Mouse (Mus musculus): ENCODE measurements around the gene Slc35f5. TPM values are rescaled to one million over a fixed set of nuclear protein-coding genes. Genes with fewer than 3 reads are reported as not detected.

Gene Slc35f5
- total and polyA plus RNA-seq, 3 experiments: 5.8 to 7.0 TPM; not detected in 1

- H3K4me3 ChIP-seq (ENCODE audit: control insufficient read depth in 1 of 2, insufficient read depth in 1 of 2, low read depth in 2 of 2, low read length in 2 of 2): no peak overlapping the region
- 0 out of 4 replicates have a peak, but pooled peaks cover 0 to 2% of the 10 kb centered on the region in 2 experiments for H3K36me3 ChIP-seq (ENCODE audit: control insufficient read depth in 1 of 2, insufficient read depth in 2 of 2, low read length in 2 of 2)
- peaks cover 3 to 10% of the 10 kb centered on the region in 2 experiments; a peak in 2 of 4 replicates for H3K4me1 ChIP-seq (ENCODE audit: control insufficient read depth in 1 of 2, insufficient read depth in 2 of 2, low read length in 2 of 2)
- no peaks in the 10 kb centered on the region; the same call in 1 of the 2 replicates for H3K79me2 ChIP-seq (ENCODE audit: control insufficient read depth, insufficient read depth, low read length, poor library complexity)
- peak; percentile 17 for DNase-seq (ENCODE audit: low read depth, low spot score)
- H3K27me3 ChIP-seq (ENCODE audit: control insufficient read depth in 1 of 2, insufficient read depth in 2 of 2, low read length in 2 of 2): no peaks in the 10 kb centered on the region
- no peak overlapping the region for H3K27ac ChIP-seq (ENCODE audit: control insufficient read depth, low read depth, low read length)
- no peaks in the 10 kb centered on the region for H3K9me3 ChIP-seq (replicated peaks; ENCODE audit: insufficient read depth, low read length)
- H3K9ac ChIP-seq (ENCODE audit: control insufficient read depth, low read depth, low read length, poor library complexity, severe bottlenecking): no peak overlapping the region
- TF ChIP-seq MYB (IDR thresholded peaks at IDR 0.05; ENCODE audit: low read depth, low read length): no peak
- TF ChIP-seq JUND (IDR thresholded peaks at IDR 0.05; ENCODE audit: low read depth, low read length): no peak
- TF ChIP-seq RAD21 (IDR thresholded peaks at IDR 0.05; ENCODE audit: low read depth, low read length): no peak
- TF ChIP-seq GABPA (IDR thresholded peaks at IDR 0.05; ENCODE audit: low read depth, low read length): no peak
- TF ChIP-seq HCFC1 (IDR thresholded peaks at IDR 0.05; ENCODE audit: low read depth, low read length): no peak
- TF ChIP-seq ELF1 (IDR thresholded peaks at IDR 0.05; ENCODE audit: low read depth, low read length): no peak
- no peak for TF ChIP-seq POLR2AphosphoS2 (IDR thresholded peaks at IDR 0.05; ENCODE audit: low read length)
- no peak for TF ChIP-seq MAFK (IDR thresholded peaks at IDR 0.05; ENCODE audit: borderline replicate concordance, low read depth, low read length)
- TF ChIP-seq USF1 (IDR thresholded peaks at IDR 0.05; ENCODE audit: low read depth, low read length): no peak
- TF ChIP-seq ZC3H11A (IDR thresholded peaks at IDR 0.05; ENCODE audit: low read depth, low read length): no peak
- TF ChIP-seq CHD2 (IDR thresholded peaks at IDR 0.05; ENCODE audit: low read length): no peak
- TF ChIP-seq RCOR1 (IDR thresholded peaks at IDR 0.05; ENCODE audit: low read depth, low read length): no peak
- TF ChIP-seq MEF2A (IDR thresholded peaks at IDR 0.05; ENCODE audit: extremely low read depth, insufficient replicate concordance, low read depth, low read length, poor library complexity, severe bottlenecking): no peak
- no peak for TF ChIP-seq ZNF384 (IDR thresholded peaks at IDR 0.05; ENCODE audit: low read depth, low read length)
- TF ChIP-seq TAL1 (IDR thresholded peaks at IDR 0.05; ENCODE audit: low read length): no peak
- TF ChIP-seq USF2 (IDR thresholded peaks at IDR 0.05; ENCODE audit: borderline replicate concordance in 1 of 2, insufficient read depth in 1 of 2, low read depth in 1 of 2, low read length in 2 of 2): no peak
- TF ChIP-seq GATA1 (IDR thresholded peaks at IDR 0.05; ENCODE audit: low read depth, low read length): no peak
- TF ChIP-seq KAT2A (conservative IDR thresholded peaks at IDR 0.05; ENCODE audit: low read depth, low read length): no peak
- no peak for TF ChIP-seq MYC (IDR thresholded peaks at IDR 0.05; ENCODE audit: low read depth, low read length)
Measured at GRCm38 (mm10) chr1:125561841-125562240, 1.4 kb downstream of the Slc35f5 start.

DNA sequence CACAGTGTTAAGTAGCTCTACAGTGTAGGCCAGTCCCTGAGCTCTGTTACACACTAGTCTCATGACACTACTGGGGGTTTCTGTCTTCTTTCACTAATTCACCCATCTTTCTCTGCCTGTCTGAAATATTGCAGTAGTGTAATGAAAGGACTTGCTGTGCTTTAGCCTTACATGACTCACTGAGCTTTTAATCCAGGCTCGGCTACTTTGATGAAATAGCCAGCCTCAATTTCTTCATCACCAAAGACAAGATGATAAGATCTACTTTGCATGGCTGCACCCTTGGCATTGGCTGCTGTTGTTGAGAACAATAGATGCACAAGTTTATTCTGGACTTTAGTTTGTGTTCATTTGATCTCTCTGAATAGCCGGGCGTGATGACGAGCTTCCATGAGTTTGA, 7.7 kb downstream of the Slc35f5 start:
- Histone ChIP-seq H3K36me3 (ENCODE audit: control insufficient read depth in 1 of 2, insufficient read depth in 2 of 2, low read length in 2 of 2) (no peaks in the 10 kb centered on the region), H3K27ac (ENCODE audit: control insufficient read depth, low read depth, low read length) (no peak overlapping the region), H3K79me2 (ENCODE audit: control insufficient read depth, insufficient read depth, low read length, poor library complexity) (no peaks in the 10 kb centered on the region), H3K9ac (ENCODE audit: control insufficient read depth, low read depth, low read length, poor library complexity, severe bottlenecking) (no peak overlapping the region), H3K27me3 (ENCODE audit: control insufficient read depth in 1 of 2, insufficient read depth in 2 of 2, low read length in 2 of 2) (no peaks in the 10 kb centered on the region), H3K9me3 (replicated peaks; ENCODE audit: insufficient read depth, low read length) (no peaks in the 10 kb centered on the region), H3K4me1 (ENCODE audit: control insufficient read depth in 1 of 2, insufficient read depth in 2 of 2, low read length in 2 of 2) (no peaks in the 10 kb centered on the region), H3K4me3 (ENCODE audit: control insufficient read depth in 1 of 2, insufficient read depth in 1 of 2, low read depth in 2 of 2, low read length in 2 of 2) (no peak overlapping the region)
- TF ChIP-seq HCFC1 (IDR thresholded peaks at IDR 0.05; ENCODE audit: low read depth, low read length) (no peak), MAX (IDR thresholded peaks at IDR 0.05; ENCODE audit: low read length) (no peak), E2F4 (IDR thresholded peaks at IDR 0.05; ENCODE audit: borderline replicate concordance, low read depth, low read length) (no peak), TAL1 (IDR thresholded peaks at IDR 0.05; ENCODE audit: low read length) (no peak), SIN3A (IDR thresholded peaks at IDR 0.05; ENCODE audit: low read length) (no peak), MEF2A (IDR thresholded peaks at IDR 0.05; ENCODE audit: extremely low read depth, insufficient replicate concordance, low read depth, low read length, poor library complexity, severe bottlenecking) (no peak), NELFE (IDR thresholded peaks at IDR 0.05; ENCODE audit: low read depth, low read length) (no peak), JUND (IDR thresholded peaks at IDR 0.05; ENCODE audit: low read depth, low read length) (no peak), POLR2AphosphoS2 (IDR thresholded peaks at IDR 0.05; ENCODE audit: low read length) (no peak), RCOR1 (IDR thresholded peaks at IDR 0.05; ENCODE audit: low read depth, low read length) (no peak), USF1 (IDR thresholded peaks at IDR 0.05; ENCODE audit: low read depth, low read length) (no peak), GABPA (IDR thresholded peaks at IDR 0.05; ENCODE audit: low read depth, low read length) (no peak), ZMIZ1 (IDR thresholded peaks at IDR 0.05; ENCODE audit: low read depth, low read length) (no peak), USF2 (IDR thresholded peaks at IDR 0.05; ENCODE audit: borderline replicate concordance in 1 of 2, insufficient read depth in 1 of 2, low read depth in 1 of 2, low read length in 2 of 2) (no peak), MAZ (IDR thresholded peaks at IDR 0.05; ENCODE audit: low read depth, low read length) (no peak), TBP (IDR thresholded peaks at IDR 0.05; ENCODE audit: low read depth, low read length) (no peak), SMC3 (IDR thresholded peaks at IDR 0.05; ENCODE audit: low read depth, low read length) (no peak), BHLHE40 (IDR thresholded peaks at IDR 0.05; ENCODE audit: borderline replicate concordance, low read depth, low read length) (no peak), MYC (IDR thresholded peaks at IDR 0.05; ENCODE audit: low read depth, low read length) (no peak)
- DNase-seq (ENCODE audit: low read depth, low spot score): no peak
